Mouse (Mus musculus) hindbrain, embryonic 16.5 days (tissue): ENCODE results near the gene Gm21962. TPM values are rescaled to one million over a fixed set of nuclear protein-coding genes. Genes with fewer than 3 reads are reported as not detected.
"Not testable (repeated sequence)": the region's sequence is repeated elsewhere in the genome, so short reads cannot be mapped to it uniquely, and the experiment has no call there.

Source experiments
- ATAC-seq: fragments of 200-750 bp; cut with Nextera tagmentation; 2 replicates; pipeline ENCODE4 v1.8.0; 2017; ENCODE audit warnings: moderate TSS enrichment, moderate library complexity
- H3K27ac ChIP-seq: fragments of 300-500 bp; sonication (generic); 2 replicates; pipeline ENCODE4 v1.5.1; 2014; ENCODE audit warnings: low read depth, mild to moderate bottlenecking, control low read depth, low read length, moderate library complexity
- H3K27me3 ChIP-seq: fragments of 300-500 bp; sonication (generic); replicated peaks from 2 replicates; pipeline ENCODE4 v1.6.1; 2014; ENCODE audit warnings: low read length; ENCODE audit not compliant: control insufficient read depth, insufficient read depth
- H3K36me3 ChIP-seq: fragments of 300-500 bp; sonication (generic); 2 replicates; pipeline ENCODE4 v1.6.1; 2014; ENCODE audit warnings: mild to moderate bottlenecking, low read length, moderate library complexity, mixed read lengths; ENCODE audit not compliant: control insufficient read depth, insufficient read depth
- H3K4me1 ChIP-seq: fragments of 300-500 bp; sonication (generic); 2 replicates; pipeline ENCODE4 v1.6.1; 2014; ENCODE audit warnings: low read depth, low read length; ENCODE audit not compliant: control insufficient read depth, insufficient read depth
- H3K4me2 ChIP-seq: fragments of 300-500 bp; sonication (generic); 2 replicates; pipeline ENCODE4 v1.6.1; 2014; ENCODE audit warnings: mild to moderate bottlenecking, low read length, control low read depth, moderate library complexity
- H3K4me3 ChIP-seq: fragments of 300-500 bp; sonication (generic); 2 replicates; pipeline ENCODE4 v1.5.1; 2014; ENCODE audit warnings: mild to moderate bottlenecking, low read length, control low read depth, moderate library complexity
- H3K9ac ChIP-seq: fragments of 300-500 bp; sonication (generic); 2 replicates; pipeline ENCODE4 v1.6.1; 2014; ENCODE audit warnings: low read depth, mild to moderate bottlenecking, control low read depth, low read length, moderate library complexity
- H3K9me3 ChIP-seq: fragments of 300-500 bp; sonication (generic); 2 replicates; pipeline ENCODE4 v1.6.1; 2014; ENCODE audit warnings: mild to moderate bottlenecking, low read length, moderate library complexity; ENCODE audit not compliant: control insufficient read depth
- WGBS: fragments of 180-500 bp; shearing (Covaris S2); extraction: QIAGEN DNeasy Blood & Tissue Kit; methylation state at CpG from one replicate; pipeline ENCODE4 v1.1.7; 2014; 5-methylcytosine and 5-hydroxymethylcytosine counted together
- polyA plus RNA-seq: library from polyadenylated mRNA; unstranded; fragments of >200 nt; fragmentation: Nextera tagmentation; extraction: Ambion mirVana; gene quantifications from 2 replicates; pipeline ENCODE4 v1.2.1, GENCODE M21; 2015

Gene Gm21962
- polyA plus RNA-seq, result not detected in 2 replicates

DNA sequence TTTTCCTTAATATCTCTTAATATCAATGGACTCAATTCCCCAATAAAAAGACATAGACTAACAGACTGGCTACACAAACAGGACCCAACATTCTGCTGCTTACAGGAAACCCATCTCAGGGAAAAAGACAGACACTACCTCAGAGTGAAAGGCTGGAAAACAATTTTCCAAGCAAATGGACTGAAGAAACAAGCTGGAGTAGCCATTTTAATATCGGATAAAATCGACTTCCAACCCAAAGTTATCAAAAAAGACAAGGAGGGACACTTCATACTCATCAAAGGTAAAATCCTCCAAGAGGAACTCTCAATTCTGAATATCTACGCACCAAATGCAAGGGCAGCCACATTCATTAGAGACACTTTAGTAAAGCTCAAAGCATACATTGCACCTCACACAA, at the start of gene Gm21962:
Gm21962 (plus strand) TSS at position 301 of the 400 bp plus-strand sequence.
- H3K9ac ChIP-seq, H3K4me1 ChIP-seq, H3K27me3 ChIP-seq, H3K36me3 ChIP-seq, H3K27ac ChIP-seq, H3K9me3 ChIP-seq, H3K4me3 ChIP-seq, H3K4me2 ChIP-seq, ATAC-seq: not testable (repeated sequence)
- no CpG with 5 or more reads among the region's 3 CpGs for WGBS

DNA sequence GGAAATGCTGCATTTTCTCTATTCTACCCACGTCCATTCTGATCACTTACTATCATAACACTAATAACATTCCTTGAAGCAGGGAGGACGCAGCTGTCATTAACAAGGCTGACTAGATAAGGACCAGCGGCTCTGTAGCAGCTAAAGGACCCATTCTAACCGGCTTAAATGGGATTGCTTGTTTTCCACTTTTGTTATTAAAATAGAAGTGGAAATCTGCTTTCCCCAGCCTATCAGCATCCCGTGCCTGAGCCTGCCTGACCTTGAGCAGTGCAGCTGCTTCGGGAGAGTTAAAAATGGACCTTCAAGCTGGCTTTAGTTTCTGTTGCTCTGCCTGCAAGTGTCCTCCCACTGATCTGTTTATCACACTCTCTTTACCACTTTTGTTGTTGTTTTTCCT, 49.2 kb upstream of the Gm21962 start:
- no peak overlapping the region for H3K4me2 ChIP-seq
- no peak for ATAC-seq
- 45% methylated on average over 6 of the region's 6 CpGs for WGBS
- H3K27ac ChIP-seq, result no peak overlapping the region
- peaks cover 10% of the 10 kb centered on the region for H3K4me1 ChIP-seq
- H3K27me3 ChIP-seq, result peaks cover 8% of the 10 kb centered on the region
- H3K4me3 ChIP-seq, result no peak overlapping the region
- H3K9me3 ChIP-seq, result no peaks in the 10 kb centered on the region
- no peaks in the 10 kb centered on the region for H3K36me3 ChIP-seq
- H3K9ac ChIP-seq, result no peak overlapping the region

DNA sequence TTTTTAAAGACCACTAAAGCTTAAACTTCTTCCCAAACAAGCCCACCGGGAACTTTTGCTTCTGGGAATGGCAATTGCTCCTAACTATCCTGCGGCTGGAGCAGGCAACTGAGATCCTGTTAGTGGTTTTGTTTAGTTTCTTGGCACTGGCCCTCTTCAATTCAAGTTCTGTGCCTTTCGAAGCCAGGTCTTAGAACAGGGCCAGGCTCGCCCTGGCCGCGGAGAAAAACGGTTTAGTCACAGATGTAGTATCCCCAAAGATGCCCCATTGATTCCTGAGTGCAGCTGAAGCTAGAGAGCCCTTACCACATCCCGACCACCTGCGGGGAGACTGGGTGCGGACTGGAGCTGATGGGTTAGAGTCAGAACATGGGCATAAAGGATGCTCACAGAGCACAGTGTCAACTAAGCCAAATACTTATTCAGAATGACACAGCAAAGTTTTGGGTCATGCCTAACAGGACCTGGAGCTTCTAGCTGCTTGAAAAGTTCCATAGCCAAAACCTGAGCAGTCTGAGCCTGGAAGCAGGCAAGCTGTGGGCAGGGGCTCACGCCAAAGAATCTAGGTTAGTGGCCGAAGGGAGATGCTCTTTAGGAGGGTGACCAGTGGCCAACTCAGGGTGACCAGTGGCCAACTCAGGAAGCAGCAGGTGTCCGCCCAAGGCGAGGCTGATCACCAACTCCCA, 48.3 kb upstream of the Gm21962 start:
- Histone ChIP-seq H3K4me1 (peaks cover 10% of the 10 kb centered on the region), H3K27me3 (peaks cover 8% of the 10 kb centered on the region), H3K9ac (peak overlapping the region; percentile 62), H3K27ac (0 out of 2 replicates have a peak overlapping the region, but pooled peaks have one; percentile 8), H3K4me3 (peak overlapping the region; percentile 57), H3K36me3 (no peaks in the 10 kb centered on the region), H3K9me3 (no peaks in the 10 kb centered on the region), H3K4me2 (peak overlapping the region; percentile 97)
- peak; percentile 51 for ATAC-seq
- 27% methylated on average over 14 of the region's 14 CpGs for WGBS

DNA sequence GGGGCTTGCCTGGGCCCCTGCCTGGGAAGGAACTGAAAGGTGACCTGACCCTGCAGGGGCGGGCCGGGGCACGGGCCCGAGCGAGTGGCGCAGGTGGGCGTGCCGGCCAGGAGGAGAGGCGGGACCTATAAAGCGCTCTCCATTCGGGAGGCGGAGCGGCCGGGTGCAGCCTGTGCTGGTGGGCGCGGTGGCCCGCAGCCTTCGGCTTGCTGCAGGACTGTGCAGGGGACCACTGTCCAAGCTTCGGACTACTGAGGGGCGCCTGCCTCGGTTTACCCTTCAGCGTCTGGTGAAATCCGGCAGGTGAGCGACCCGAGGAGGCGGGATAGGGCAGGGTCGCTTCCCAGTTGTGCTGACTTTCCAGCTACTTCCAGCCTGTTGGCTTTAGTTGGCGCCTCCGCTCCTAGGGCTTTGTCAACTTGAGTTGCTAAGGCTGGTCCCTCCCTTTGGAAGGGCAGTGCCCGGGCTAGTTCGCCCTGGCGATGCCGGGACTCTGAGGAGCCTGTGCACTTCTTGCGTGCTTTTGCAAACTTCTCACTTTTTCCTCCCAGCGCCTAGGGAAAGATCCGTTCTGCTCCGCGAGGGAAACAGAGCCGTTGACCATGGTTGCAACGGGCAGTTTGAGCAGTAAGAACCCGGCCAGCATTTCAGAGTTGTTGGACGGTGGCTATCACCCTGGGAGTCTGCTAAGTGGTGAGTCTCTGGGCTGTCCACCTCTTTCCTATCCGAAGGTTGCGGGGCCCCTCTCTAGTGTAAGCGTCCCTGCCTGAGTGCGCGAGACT, 47.6 kb upstream of the Gm21962 start:
- Histone ChIP-seq H3K9me3 (no peaks in the 10 kb centered on the region), H3K4me2 (peak overlapping the region; percentile 97), H3K27ac (peak overlapping the region; percentile 48), H3K9ac (peak overlapping the region; percentile 62), H3K27me3 (peaks cover 8% of the 10 kb centered on the region), H3K36me3 (no peaks in the 10 kb centered on the region), H3K4me1 (peaks cover 10% of the 10 kb centered on the region), H3K4me3 (peak overlapping the region; percentile 57)
- peak; percentile 94 for ATAC-seq
- under 1% methylated on average over 43 of the region's 47 CpGs for WGBS

DNA sequence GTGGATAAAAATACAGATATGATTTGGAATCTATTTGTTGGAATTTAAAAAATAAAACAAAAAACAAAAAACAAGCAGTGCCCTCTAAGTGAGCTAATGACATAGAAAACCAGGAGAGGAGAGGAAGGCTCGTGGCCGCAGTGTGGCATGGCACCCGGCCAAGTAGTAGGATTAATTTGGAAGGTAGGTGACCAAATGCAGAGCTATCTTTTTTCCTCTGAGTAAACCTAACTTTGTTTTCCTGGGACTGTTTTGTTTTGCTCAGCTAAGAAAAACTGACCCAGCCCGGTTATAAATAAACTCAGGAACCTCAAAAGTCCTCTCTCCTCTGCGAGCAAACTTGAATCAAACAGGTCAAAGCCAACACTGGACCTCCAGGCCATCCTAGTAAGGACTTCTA, 46.3 kb upstream of the Gm21962 start:
- 71% methylated on average over 5 of the region's 5 CpGs for WGBS
- H3K27me3 ChIP-seq, result peaks cover 8% of the 10 kb centered on the region

DNA sequence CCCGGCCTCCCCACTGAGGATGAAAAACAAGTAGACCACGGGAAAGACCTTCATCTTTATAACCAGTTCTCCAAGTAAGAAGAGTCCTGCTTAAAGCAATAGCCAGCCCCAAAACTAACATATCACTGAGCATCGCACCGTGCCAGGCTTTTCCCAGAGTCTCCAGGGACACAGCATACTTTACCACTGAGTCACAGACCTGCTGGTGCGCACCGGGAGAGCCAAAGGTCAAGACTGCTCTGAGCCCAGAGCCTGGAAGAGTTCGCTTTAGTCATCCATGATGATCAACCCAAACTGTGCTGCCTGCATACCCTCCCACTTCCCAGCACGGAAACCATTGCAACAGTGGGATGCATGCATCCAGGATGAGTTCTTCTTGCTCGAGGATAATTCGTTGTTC, 37.6 kb upstream of the Gm21962 start:
- H3K27me3 ChIP-seq, result no peaks in the 10 kb centered on the region
- H3K4me1 ChIP-seq, result no peaks in the 10 kb centered on the region
- H3K36me3 ChIP-seq, result no peaks in the 10 kb centered on the region
- H3K27ac ChIP-seq, result no peak overlapping the region
- no peak for ATAC-seq
- H3K9ac ChIP-seq, result no peak overlapping the region
- no peaks in the 10 kb centered on the region for H3K9me3 ChIP-seq
- no peak overlapping the region for H3K4me2 ChIP-seq
- no peak overlapping the region for H3K4me3 ChIP-seq
- WGBS, result 77% methylated on average over 10 of the region's 10 CpGs

More for the DNA sequence above, 46.3 kb upstream of the Gm21962 start:
- Histone ChIP-seq H3K4me1 (peaks cover 10% of the 10 kb centered on the region), H3K27ac (no peak overlapping the region), H3K9ac (no peak overlapping the region), H3K9me3 (no peaks in the 10 kb centered on the region), H3K4me3 (no peak overlapping the region), H3K4me2 (0 out of 2 replicates have a peak overlapping the region, but pooled peaks have one; percentile 8), H3K36me3 (no peaks in the 10 kb centered on the region)
- ATAC-seq, result no peak

DNA sequence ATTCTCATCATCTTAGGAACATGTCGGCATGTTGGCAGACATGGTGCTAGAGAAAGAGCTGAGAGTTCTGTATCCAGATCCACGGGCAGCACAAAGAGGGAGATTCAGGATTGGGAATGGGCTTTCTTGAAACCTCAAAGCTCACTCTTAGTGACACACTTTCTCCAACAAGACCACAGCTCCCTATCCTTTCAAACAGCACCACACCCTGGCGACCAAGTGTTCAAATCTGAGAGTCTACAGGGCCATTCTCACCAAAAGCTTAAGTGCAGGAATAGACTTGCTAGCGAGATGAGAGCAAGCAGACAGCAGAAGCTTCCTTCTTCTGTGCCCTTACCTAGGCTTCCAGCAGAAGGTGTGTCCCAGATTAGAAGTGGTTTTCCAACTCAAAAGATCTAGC, 34.8 kb upstream of the Gm21962 start:
- WGBS, result 92% methylated on average over 4 of the region's 4 CpGs
- no peak for ATAC-seq
- H3K9me3 ChIP-seq, result no peaks in the 10 kb centered on the region
- no peaks in the 10 kb centered on the region for H3K36me3 ChIP-seq
- no peak overlapping the region for H3K27ac ChIP-seq
- no peak overlapping the region for H3K4me3 ChIP-seq
- no peaks in the 10 kb centered on the region for H3K27me3 ChIP-seq
- no peak overlapping the region for H3K4me2 ChIP-seq
- no peaks in the 10 kb centered on the region for H3K4me1 ChIP-seq
- no peak overlapping the region for H3K9ac ChIP-seq

DNA sequence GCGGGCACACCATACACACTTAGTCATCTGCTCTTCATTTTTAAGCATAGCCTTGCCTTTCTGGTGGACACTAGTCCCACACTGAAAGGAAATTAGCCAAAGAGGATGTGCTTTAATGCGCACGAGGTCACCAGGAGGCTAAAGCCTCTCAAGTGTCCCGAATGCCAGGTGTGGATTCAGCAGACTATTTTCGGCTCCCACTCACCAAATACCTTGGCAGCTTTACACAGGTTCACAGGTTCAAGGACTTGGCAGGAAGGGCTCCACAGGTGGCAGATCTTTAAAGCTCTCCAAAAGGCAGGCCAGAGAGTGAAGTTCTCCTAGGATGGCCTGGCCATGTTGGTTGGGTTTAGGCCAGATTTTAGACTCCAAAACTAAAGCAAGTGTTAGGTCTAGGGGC, 30.1 kb upstream of the Gm21962 start:
- no peaks in the 10 kb centered on the region for H3K9me3 ChIP-seq
- H3K4me1 ChIP-seq, result no peaks in the 10 kb centered on the region
- no peaks in the 10 kb centered on the region for H3K27me3 ChIP-seq
- H3K27ac ChIP-seq, result no peak overlapping the region
- H3K4me2 ChIP-seq, result no peak overlapping the region
- no peak overlapping the region for H3K4me3 ChIP-seq
- 96% methylated on average over 5 of the region's 5 CpGs for WGBS
- ATAC-seq, result no peak
- no peak overlapping the region for H3K9ac ChIP-seq
- H3K36me3 ChIP-seq, result no peaks in the 10 kb centered on the region

DNA sequence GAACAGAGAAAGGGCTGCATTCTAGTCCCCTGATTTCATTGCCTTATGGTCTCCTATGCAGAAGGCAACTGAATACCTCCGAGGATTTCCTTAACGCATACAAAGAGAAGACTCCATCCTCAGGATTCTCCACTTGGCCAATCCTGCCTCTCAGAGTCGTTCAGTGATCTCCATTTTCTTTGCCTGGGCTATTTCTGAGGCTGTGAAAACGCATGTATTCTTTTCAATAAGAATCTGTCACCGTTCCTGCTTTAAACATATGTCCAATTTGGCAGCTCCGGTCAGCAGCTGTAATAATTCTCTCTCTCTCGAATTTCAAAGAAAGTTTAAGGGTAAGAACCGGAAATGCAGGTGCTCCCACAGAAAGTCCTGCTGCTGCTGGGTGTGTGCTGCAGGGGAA, 29.2 kb upstream of the Gm21962 start:
- H3K27ac ChIP-seq, result no peak overlapping the region
- H3K36me3 ChIP-seq, result no peaks in the 10 kb centered on the region
- H3K4me3 ChIP-seq, result no peak overlapping the region
- 44% methylated on average over 8 of the region's 8 CpGs for WGBS
- no peak overlapping the region for H3K4me2 ChIP-seq
- H3K4me1 ChIP-seq, result no peaks in the 10 kb centered on the region
- no peak overlapping the region for H3K9ac ChIP-seq
- no peaks in the 10 kb centered on the region for H3K27me3 ChIP-seq
- no peaks in the 10 kb centered on the region for H3K9me3 ChIP-seq
- no peak for ATAC-seq
